Mouse (Mus musculus): ENCODE data around the gene Emcn. TPM values are rescaled to one million over a fixed set of nuclear protein-coding genes. Genes with fewer than 3 reads are reported as not detected.

Gene Emcn
- total RNA-seq, 2 experiments from 2014 or later: 51.2 to 56.4 TPM

DNA sequence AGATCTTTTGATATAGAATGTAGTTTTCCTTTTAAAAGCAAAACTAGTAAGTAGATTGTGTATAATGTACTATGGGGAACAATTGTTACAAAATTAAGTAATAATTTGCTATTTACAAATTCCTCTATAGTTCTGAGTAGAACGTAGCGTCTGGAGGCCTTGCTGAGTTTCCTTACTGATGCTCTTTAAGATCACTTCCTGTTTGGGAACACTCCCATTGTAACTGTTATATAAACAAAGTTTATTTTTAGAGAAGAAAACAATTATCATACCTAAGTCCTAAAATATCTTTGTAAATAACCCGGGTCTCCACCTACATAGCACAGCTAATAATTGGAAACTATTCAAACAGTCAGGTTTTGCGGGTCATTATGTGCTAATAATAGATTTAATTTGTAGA lies 32.0 kb downstream of the Emcn start:
- intact Hi-C loops (cut with DNase I): no loop called here
- DNase-seq (ENCODE audit: low spot score): no peak

- no peak for DNase-seq (ENCODE audit: low spot score)
- intact Hi-C loops (cut with DNase I): no loop called here
Observed at GRCm38 (mm10) chr3:137382311-137382710, 41.4 kb downstream of the Emcn start.

DNA sequence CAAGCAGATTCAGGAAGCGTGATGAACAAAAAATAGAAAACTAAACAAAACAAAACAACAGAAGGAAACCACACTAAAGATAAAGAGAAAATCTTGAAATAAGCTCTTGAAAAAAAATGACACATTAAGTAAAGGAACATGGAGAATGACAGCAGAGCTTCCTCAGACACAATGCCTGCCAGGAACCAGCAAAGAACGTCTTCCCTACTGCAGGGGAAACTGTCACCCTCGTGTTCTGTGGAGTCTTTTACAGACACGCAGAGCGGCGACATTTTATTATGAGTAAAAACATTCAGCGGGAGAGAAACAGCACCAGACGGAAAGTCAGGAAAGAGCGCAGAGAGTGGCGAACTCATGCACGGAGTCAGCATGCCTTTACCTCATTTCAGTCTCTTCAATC lies 54.7 kb downstream of the Emcn start:
- DNase-seq (ENCODE audit: low spot score): no peak
- intact Hi-C loops (cut with DNase I): no loop called here

- DNase-seq (ENCODE audit: low spot score): no peak
- intact Hi-C loops (cut with DNase I): loop anchor here (2.0 to 5.0 kb wide), 2 partner anchors 268 to 1529 kb away; no protein-coding TSS in a partner anchor
Observed at GRCm38 (mm10) chr3:137415451-137416086, 74.7 kb downstream of the Emcn start.

DNA sequence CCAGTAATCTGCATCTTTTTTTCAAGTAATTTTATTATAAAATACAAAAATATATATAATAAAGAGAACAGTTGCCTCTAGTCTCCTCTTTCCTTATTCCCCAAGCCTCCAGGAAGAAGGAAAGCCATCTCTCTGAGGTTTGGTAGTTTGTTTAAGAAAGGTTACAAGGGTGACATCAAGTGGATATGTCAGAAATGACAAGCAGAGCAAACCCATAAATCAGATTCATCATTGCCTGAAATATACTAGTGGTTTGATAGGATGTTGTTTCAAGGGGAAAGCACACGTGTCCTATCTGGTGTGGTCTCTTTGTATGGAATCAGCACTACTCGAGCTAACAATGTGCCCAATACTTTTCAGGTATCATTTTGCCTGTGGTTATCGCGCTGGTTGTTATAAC lies 77.8 kb downstream of the Emcn start:
- intact Hi-C loops (cut with DNase I): loop anchor here (5.0 kb wide), 1 partner anchor 271 kb away; no protein-coding TSS in a partner anchor
- DNase-seq (ENCODE audit: low spot score): no peak

- no peak for DNase-seq (ENCODE audit: low spot score)
- intact Hi-C loops (cut with DNase I): no loop called here
Observed at GRCm38 (mm10) chr3:137429516-137429915, 88.6 kb downstream of the Emcn start.

DNA sequence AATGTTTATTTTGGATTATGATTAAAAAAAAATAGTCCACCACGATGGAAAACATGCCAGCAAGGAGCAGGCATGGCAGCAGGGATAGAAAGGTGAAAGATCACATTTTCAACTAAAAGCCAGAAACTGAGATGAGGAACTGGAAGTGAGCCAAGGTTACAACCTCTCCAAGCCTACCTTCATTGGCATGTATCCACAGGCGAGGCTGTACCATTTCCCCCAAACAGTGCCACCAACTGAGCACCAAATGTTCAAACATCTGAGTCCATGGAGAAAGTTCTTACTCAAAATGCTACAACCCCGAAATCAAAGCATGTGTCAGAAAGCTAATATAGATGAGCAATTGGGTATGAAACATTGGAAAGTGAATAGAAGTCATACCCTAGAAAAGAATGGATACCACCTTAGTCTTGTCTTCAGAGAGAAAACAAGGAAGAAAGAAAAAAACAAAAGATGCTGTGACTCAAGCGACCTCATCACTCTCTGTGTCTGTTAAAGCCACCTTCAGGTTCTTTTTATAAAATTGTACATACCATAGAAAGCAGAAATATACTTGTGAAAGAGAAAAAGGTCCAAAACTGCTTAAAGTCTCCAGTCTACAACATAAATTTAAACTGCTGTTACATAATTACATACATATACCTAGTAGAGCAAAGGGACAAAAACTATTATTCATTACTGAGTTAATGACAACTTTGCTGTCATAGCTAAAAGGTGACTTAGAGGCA lies 124.2 kb downstream of the Emcn start:
- intact Hi-C loops (cut with DNase I): no loop called here
- DNase-seq (ENCODE audit: low spot score): no peak

DNA sequence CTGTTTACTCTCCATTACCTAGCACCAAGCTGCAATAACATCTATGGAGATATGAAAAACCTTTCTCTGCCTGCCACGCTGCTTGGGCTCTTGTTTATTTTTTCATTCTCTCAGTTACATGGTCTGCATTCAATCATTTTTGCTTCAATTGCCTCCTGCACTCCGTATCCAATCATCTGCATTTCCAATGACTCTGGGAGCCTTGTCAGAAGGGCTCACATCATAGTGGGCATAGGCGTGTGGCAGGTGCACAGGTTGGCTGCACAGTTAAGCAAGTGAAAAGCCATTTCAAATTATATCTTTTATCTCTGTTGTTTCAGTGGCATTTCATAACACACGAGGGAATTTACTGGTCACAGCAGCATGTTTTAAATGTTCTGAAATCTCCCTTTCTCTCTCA lies 125.1 kb downstream of the Emcn start:
- no peak for DNase-seq (ENCODE audit: low spot score)
- intact Hi-C loops (cut with DNase I): no loop called here

- DNase-seq (ENCODE audit: low spot score): no peak
- intact Hi-C loops (cut with DNase I): no loop called here
Observed at GRCm38 (mm10) chr3:137466766-137467165, 125.9 kb downstream of the Emcn start.

DNA sequence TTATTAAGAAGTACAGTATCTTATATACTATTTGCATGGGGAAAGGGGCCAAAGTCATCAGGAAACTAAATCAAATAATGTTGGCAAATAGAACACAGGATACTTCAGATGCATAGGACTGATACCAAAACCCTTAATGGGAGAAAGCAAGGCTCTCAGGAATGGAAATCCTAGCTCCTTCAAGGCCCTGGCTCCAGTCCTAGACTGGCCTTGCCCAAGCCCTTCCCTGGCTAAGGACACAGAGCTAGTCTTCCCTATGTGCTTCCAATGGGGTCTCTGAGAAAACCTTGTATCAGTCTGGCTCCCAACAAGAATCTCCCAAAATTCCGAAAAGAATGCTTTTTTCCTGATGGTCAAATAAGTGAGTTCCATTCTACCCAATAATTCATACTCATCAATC lies 126.5 kb downstream of the Emcn start:
- intact Hi-C loops (cut with DNase I): no loop called here
- no peak for DNase-seq (ENCODE audit: low spot score)

GRCm38 (mm10) chr3:137472145-137472544 lies 131.3 kb downstream of the Emcn start:
- no peak for DNase-seq (ENCODE audit: low spot score)
- intact Hi-C loops (cut with DNase I): no loop called here

- DNase-seq (ENCODE audit: low spot score): no peak
- intact Hi-C loops (cut with DNase I): no loop called here
Observed at GRCm38 (mm10) chr3:137479761-137480339, 139.0 kb downstream of the Emcn start.

- intact Hi-C loops (cut with DNase I): no loop called here
- no peak for DNase-seq (ENCODE audit: low spot score)
Observed at GRCm38 (mm10) chr3:137481157-137481556, 140.3 kb downstream of the Emcn start.
